Mouse (Mus musculus) layer of hippocampus, adult 9-10 months (tissue): ENCODE data around the gene Pmfbp1.

ENCODE experiments used
- DNase-seq: peaks from one replicate; pipeline ENCODE4 v3.0.0; 2022; ENCODE audit warnings: low spot score

Pmfbp1 gene

DNA sequence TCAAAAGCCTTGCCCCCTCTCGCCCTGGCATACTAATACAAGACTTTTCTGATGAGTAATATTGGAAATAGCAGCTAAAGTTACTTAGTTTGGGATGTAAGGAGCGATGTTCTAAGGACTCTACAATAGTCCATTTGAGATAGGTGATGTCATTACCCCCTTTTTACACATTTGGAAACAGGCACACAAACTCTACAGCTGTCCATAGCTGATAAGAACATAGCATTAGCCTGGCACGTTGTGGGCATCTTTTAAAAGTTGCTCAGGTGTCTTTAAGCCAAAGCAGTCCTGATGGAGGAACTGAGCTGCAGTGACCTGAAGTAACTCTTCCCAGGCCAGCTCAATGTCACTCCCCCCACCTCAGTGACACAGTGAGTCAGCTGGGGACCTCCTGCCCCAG lies 97.5 kb downstream of the Pmfbp1 start:
- no peak for DNase-seq

DNA sequence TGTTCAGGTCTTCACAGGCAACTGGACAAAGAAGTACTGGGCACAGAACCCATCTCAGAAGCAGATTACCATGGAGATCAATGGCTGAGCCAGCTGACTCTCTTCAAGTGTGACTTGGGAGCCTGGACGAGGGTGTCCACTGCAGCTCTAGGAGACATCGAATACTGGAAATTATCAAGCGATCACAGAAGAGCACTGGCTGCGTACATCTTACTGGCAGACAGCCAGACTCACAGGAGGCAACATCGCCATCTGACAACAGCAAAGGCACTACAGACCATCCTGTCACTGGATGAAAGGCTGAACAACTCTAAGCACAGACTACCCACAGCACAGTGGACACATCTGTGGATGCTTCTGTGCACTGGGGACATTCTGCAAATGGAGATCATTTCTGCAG lies 98.3 kb downstream of the Pmfbp1 start:
- no peak for DNase-seq
